Mouse (Mus musculus): ENCODE data around the gene Prkaa1. TPM values are rescaled to one million over a fixed set of nuclear protein-coding genes. Genes with fewer than 3 reads are reported as not detected.

Gene Prkaa1
- polyA plus RNA-seq, 1 experiment: 3.0 TPM

GRCm38 (mm10) chr15:5107686-5108654 lies 35.7 kb upstream of the Prkaa1 start, which contains the start of gene Card6:
Card6 (minus strand) TSS chr15:5108539.
- Histone ChIP-seq H3K4me1 (ENCODE audit: control insufficient read depth, insufficient read depth, insufficient read length) (peaks cover 5% of the 10 kb centered on the region; the same call in 1 of the 2 replicates), H3K36me3 (ENCODE audit: control insufficient read depth, insufficient read depth, low read length) (peaks cover 8% of the 10 kb centered on the region), H3K27ac (ENCODE audit: insufficient read depth, low read length) (peak within 1 kb of the TSS; percentile 74), H3K27me3 (ENCODE audit: control insufficient read depth, insufficient read depth, low read length) (no peaks in the 10 kb centered on the region), H3K4me3 (ENCODE audit: extremely low read depth, insufficient read depth, insufficient read length) (peak within 1 kb of the TSS; percentile 65)
- TF ChIP-seq POLR2A (IDR thresholded peaks at IDR 0.05; ENCODE audit: low read depth, low read length): peak; percentile 5; the same call in 1 of the 2 replicates
- no peak for TF ChIP-seq CTCF (IDR thresholded peaks at IDR 0.05; ENCODE audit: extremely low read depth, insufficient read depth, insufficient read length, insufficient replicate concordance)
- peak; percentile 59 to 64 for DNase-seq (ENCODE audit: low read depth in 1 of 2, low spot score in 2 of 2)
- WGBS: 1% methylated on average over 21 of the region's 21 CpGs

GRCm38 (mm10) chr15:5108655-5109040 lies 35.0 kb upstream of the Prkaa1 start:
- DNase-seq (ENCODE audit: low read depth in 1 of 2, low spot score in 2 of 2): no peak
- Histone ChIP-seq H3K27ac (ENCODE audit: insufficient read depth, low read length) (peak overlapping the region; percentile 74), H3K4me3 (ENCODE audit: extremely low read depth, insufficient read depth, insufficient read length) (peak overlapping the region; percentile 65; the same call in 1 of the 2 replicates), H3K27me3 (ENCODE audit: control insufficient read depth, insufficient read depth, low read length) (no peaks in the 10 kb centered on the region), H3K4me1 (ENCODE audit: control insufficient read depth, insufficient read depth, insufficient read length) (peaks cover 5% of the 10 kb centered on the region; the same call in 1 of the 2 replicates), H3K36me3 (ENCODE audit: control insufficient read depth, insufficient read depth, low read length) (peaks cover 8% of the 10 kb centered on the region)
- TF ChIP-seq POLR2A (IDR thresholded peaks at IDR 0.05; ENCODE audit: low read depth, low read length): no peak
- no peak for TF ChIP-seq CTCF (IDR thresholded peaks at IDR 0.05; ENCODE audit: extremely low read depth, insufficient read depth, insufficient read length, insufficient replicate concordance)
- WGBS: 24% methylated on average over 3 of the region's 3 CpGs

- 88% methylated on average over 3 of the region's 3 CpGs for WGBS
- Histone ChIP-seq H3K27me3 (ENCODE audit: control insufficient read depth, insufficient read depth, low read length) (no peaks in the 10 kb centered on the region), H3K4me3 (ENCODE audit: extremely low read depth, insufficient read depth, insufficient read length) (no peak overlapping the region), H3K4me1 (ENCODE audit: control insufficient read depth, insufficient read depth, insufficient read length) (peaks cover 3% of the 10 kb centered on the region), H3K36me3 (ENCODE audit: control insufficient read depth, insufficient read depth, low read length) (peaks cover 2% of the 10 kb centered on the region), H3K27ac (ENCODE audit: insufficient read depth, low read length) (no peak overlapping the region)
- TF ChIP-seq CTCF (IDR thresholded peaks at IDR 0.05; ENCODE audit: extremely low read depth, insufficient read depth, insufficient read length, insufficient replicate concordance): no peak
- no peak for TF ChIP-seq POLR2A (IDR thresholded peaks at IDR 0.05; ENCODE audit: low read depth, low read length)
- DNase-seq (ENCODE audit: low read depth in 1 of 2, low spot score in 2 of 2): no peak
Measured at GRCm38 (mm10) chr15:5112651-5113050, 31.0 kb upstream of the Prkaa1 start.

- no peaks in the 10 kb centered on the region for H3K27me3 ChIP-seq (ENCODE audit: control insufficient read depth, insufficient read depth, low read length)
- H3K4me3 ChIP-seq (ENCODE audit: extremely low read depth, insufficient read depth, insufficient read length): no peak overlapping the region
- H3K4me1 ChIP-seq (ENCODE audit: control insufficient read depth, insufficient read depth, insufficient read length): no peaks in the 10 kb centered on the region; the same call in 1 of the 2 replicates
- H3K27ac ChIP-seq (ENCODE audit: insufficient read depth, low read length): no peak overlapping the region
- TF ChIP-seq POLR2A (IDR thresholded peaks at IDR 0.05; ENCODE audit: low read depth, low read length): no peak
- TF ChIP-seq CTCF (IDR thresholded peaks at IDR 0.05; ENCODE audit: extremely low read depth, insufficient read depth, insufficient read length, insufficient replicate concordance): no peak
- WGBS: 81% methylated on average over 8 of the region's 8 CpGs
- DNase-seq (ENCODE audit: low read depth in 1 of 2, low spot score in 2 of 2): no peak
- peaks cover 20% of the 10 kb centered on the region for H3K36me3 ChIP-seq (ENCODE audit: control insufficient read depth, insufficient read depth, low read length)
Measured at GRCm38 (mm10) chr15:5115173-5115572, 28.5 kb upstream of the Prkaa1 start.

- TF ChIP-seq POLR2A (IDR thresholded peaks at IDR 0.05; ENCODE audit: low read depth, low read length) (peak; percentile 49), CTCF (IDR thresholded peaks at IDR 0.05; ENCODE audit: extremely low read depth, insufficient read depth, insufficient read length, insufficient replicate concordance) (peak; percentile 46; the same call in 1 of the 2 replicates)
- no peaks in the 10 kb centered on the region; the same call in 1 of the 2 replicates for H3K4me1 ChIP-seq (ENCODE audit: control insufficient read depth, insufficient read depth, insufficient read length)
- H3K27me3 ChIP-seq (ENCODE audit: control insufficient read depth, insufficient read depth, low read length): no peaks in the 10 kb centered on the region
- WGBS: under 1% methylated on average over 55 of the region's 55 CpGs
- peak within 1 kb of the TSS; percentile 88 for H3K27ac ChIP-seq (ENCODE audit: insufficient read depth, low read length)
- peak; percentile 96 to 99 for DNase-seq (ENCODE audit: low read depth in 1 of 2, low spot score in 2 of 2)
- peak within 1 kb of the TSS; percentile 85 for H3K4me3 ChIP-seq (ENCODE audit: extremely low read depth, insufficient read depth, insufficient read length)
- H3K36me3 ChIP-seq (ENCODE audit: control insufficient read depth, insufficient read depth, low read length): peaks cover 25% of the 10 kb centered on the region
Measured at GRCm38 (mm10) chr15:5116270-5117030, 27.2 kb upstream of the Prkaa1 start, which contains the start of gene Rpl37. Rpl37 (plus strand) TSS chr15:5116645.

GRCm38 (mm10) chr15:5117031-5117601 lies 26.5 kb upstream of the Prkaa1 start:
- peak overlapping the region; percentile 85 for H3K4me3 ChIP-seq (ENCODE audit: extremely low read depth, insufficient read depth, insufficient read length)
- peak in 1 of 2 experiments; percentile 27 for DNase-seq (ENCODE audit: low read depth in 1 of 2, low spot score in 2 of 2)
- no peaks in the 10 kb centered on the region for H3K27me3 ChIP-seq (ENCODE audit: control insufficient read depth, insufficient read depth, low read length)
- under 1% methylated on average over 22 of the region's 22 CpGs for WGBS
- no peak; the same call in 1 of the 2 replicates for TF ChIP-seq POLR2A (IDR thresholded peaks at IDR 0.05; ENCODE audit: low read depth, low read length)
- TF ChIP-seq CTCF (IDR thresholded peaks at IDR 0.05; ENCODE audit: extremely low read depth, insufficient read depth, insufficient read length, insufficient replicate concordance): no peak
- H3K27ac ChIP-seq (ENCODE audit: insufficient read depth, low read length): peak overlapping the region; percentile 82
- no peaks in the 10 kb centered on the region; the same call in 1 of the 2 replicates for H3K4me1 ChIP-seq (ENCODE audit: control insufficient read depth, insufficient read depth, insufficient read length)
- peaks cover 25% of the 10 kb centered on the region for H3K36me3 ChIP-seq (ENCODE audit: control insufficient read depth, insufficient read depth, low read length)
